ENCODE assay signal across 9 mouse cellular contexts in the genomic region with DNA sequence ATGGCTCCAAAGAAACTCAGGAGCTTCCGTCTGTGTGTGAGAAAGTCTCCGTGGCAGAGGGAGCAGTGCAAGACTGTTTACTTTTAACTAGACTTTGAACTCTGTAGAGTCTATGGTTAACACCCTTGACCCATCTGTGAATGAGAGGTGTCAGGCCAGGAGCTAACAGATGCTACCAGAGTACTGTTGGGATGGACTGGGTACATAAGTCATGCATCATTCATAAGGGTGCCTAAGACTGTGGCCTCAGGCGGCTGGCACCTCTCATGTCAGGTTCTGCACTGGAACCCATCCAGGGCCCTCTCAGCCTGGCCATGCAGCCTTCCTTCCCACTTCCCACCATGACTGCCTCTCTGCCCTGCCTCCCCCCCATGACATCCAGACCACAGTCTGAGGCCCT.
DNase-seq lines count a peak whose midpoint lies in the region; ATAC-seq and TF ChIP-seq lines count a peak whose summit lies in the region.
"Had no signal": no experiment of that assay in that cellular context is flagged by ENCODE, and none has a peak within 500 bp of the region (broad histone marks: within the 10 kb centered on the region; RNA-seq: fewer than 3 reads in every experiment).

No protein-coding gene starts in this region.

- peaks cover 62% of the 10 kb centered on the region for H3K4me1 ChIP-seq in embryonic facial prominence, embryonic 12.5 days
- 0 out of 2 replicates have a peak, but pooled peaks cover 7% of the 10 kb centered on the region for H3K4me1 ChIP-seq in intestine, postnatal 0 days (replicated peaks; ENCODE audit: control insufficient read depth, insufficient read depth, low read length)
- H3K4me1 ChIP-seq in midbrain, embryonic 14.5 days (ENCODE audit: control insufficient read depth, insufficient read depth, low read length): peaks cover 57% of the 10 kb centered on the region

- no peaks in the 10 kb centered on the region for H3K36me3 ChIP-seq in embryonic facial prominence, embryonic 12.5 days
- peaks cover 3% of the 10 kb centered on the region for H3K36me3 ChIP-seq in intestine, postnatal 0 days (ENCODE audit: control insufficient read depth, insufficient read depth)
- peaks cover 39% of the 10 kb centered on the region for H3K36me3 ChIP-seq in midbrain, embryonic 14.5 days (ENCODE audit: control insufficient read depth, insufficient read depth, low read length)

- no peak overlapping the region for H3K4me2 ChIP-seq in embryonic facial prominence, embryonic 12.5 days (replicated peaks)
- H3K4me2 ChIP-seq in intestine, postnatal 0 days (replicated peaks; ENCODE audit: low read depth): no peak overlapping the region
- H3K4me2 ChIP-seq in midbrain, embryonic 14.5 days (ENCODE audit: low read length): no peak overlapping the region

- TF ChIP-seq CTCF in brain, embryonic 14.5 days (IDR thresholded peaks at IDR 0.05; ENCODE audit: borderline replicate concordance, extremely low read depth, insufficient read depth, insufficient read length): no peak
- no peak for TF ChIP-seq CTCF in intestine, postnatal 0 days (IDR thresholded peaks at IDR 0.05; ENCODE audit: low read depth)

- ATAC-seq in embryonic facial prominence, embryonic 12.5 days (ENCODE audit: insufficient number of reproducible peaks, insufficient read depth, low FRiP score, low TSS enrichment): no peak
- ATAC-seq in intestine, postnatal 0 days: peak; percentile 78
- no peak for ATAC-seq in midbrain, embryonic 14.5 days (ENCODE audit: low FRiP score, low TSS enrichment)
- ATAC-seq: Patski had no signal

- no peak overlapping the region for H3K4me3 ChIP-seq in embryonic facial prominence, embryonic 12.5 days
- H3K4me3 ChIP-seq in intestine, postnatal 0 days (ENCODE audit: low read depth, low read length): no peak overlapping the region
- no peak overlapping the region for H3K4me3 ChIP-seq in midbrain, embryonic 14.5 days (replicated peaks; ENCODE audit: low read depth, low read length)

- WGBS in embryonic facial prominence, embryonic 12.5 days: 62% methylated on average over 3 of the region's 3 CpGs
- WGBS in intestine, postnatal 0 days: 47% methylated on average over 3 of the region's 3 CpGs
- 55% methylated on average over 3 of the region's 3 CpGs for WGBS in midbrain, embryonic 14.5 days

- DNase-seq in brain, embryonic 14.5 days (ENCODE audit: low read depth): peak; percentile 68
- DNase-seq in midbrain, embryonic 14.5 days: no peak
- DNase-seq in spleen, adult 12 weeks (ENCODE audit: low spot score): no peak
- DNase-seq in adrenal gland, postnatal 14 days: no peak
- no peak for DNase-seq in adrenal gland, adult (ENCODE audit: inconsistent age in 2 of 2, low spot score in 1 of 2)
- DNase-seq: thymus, postnatal 36 days had no signal

- H3K9ac ChIP-seq in embryonic facial prominence, embryonic 12.5 days: no peak overlapping the region
- no peak overlapping the region for H3K9ac ChIP-seq in intestine, postnatal 0 days (ENCODE audit: low read depth, low read length)
- peak overlapping the region; percentile 9; the same call in 1 of the 2 replicates for H3K9ac ChIP-seq in midbrain, embryonic 14.5 days (replicated peaks; ENCODE audit: low read length)

- H3K27me3 ChIP-seq in embryonic facial prominence, embryonic 12.5 days: no peaks in the 10 kb centered on the region
- H3K27me3 ChIP-seq in intestine, postnatal 0 days (replicated peaks; ENCODE audit: control insufficient read depth, insufficient read depth, low read length): no peaks in the 10 kb centered on the region
- H3K27me3 ChIP-seq in midbrain, embryonic 14.5 days (ENCODE audit: control insufficient read depth, insufficient read depth, low read length): no peaks in the 10 kb centered on the region
- H3K27me3 ChIP-seq: Patski had no signal

- H3K27ac ChIP-seq in embryonic facial prominence, embryonic 12.5 days: peak overlapping the region; percentile 74
- no peak overlapping the region for H3K27ac ChIP-seq in intestine, postnatal 0 days (ENCODE audit: low read depth, low read length)
- peak overlapping the region; percentile 78 for H3K27ac ChIP-seq in midbrain, embryonic 14.5 days (replicated peaks; ENCODE audit: low read depth, low read length)

- no peaks in the 10 kb centered on the region for H3K9me3 ChIP-seq in embryonic facial prominence, embryonic 12.5 days
- H3K9me3 ChIP-seq in intestine, postnatal 0 days (ENCODE audit: control insufficient read depth): no peaks in the 10 kb centered on the region
- no peaks in the 10 kb centered on the region for H3K9me3 ChIP-seq in midbrain, embryonic 14.5 days (ENCODE audit: control insufficient read depth, low read length)

- no peak for TF ChIP-seq POLR2A in brain, embryonic 14.5 days (IDR thresholded peaks at IDR 0.05; ENCODE audit: borderline replicate concordance, extremely low read depth, insufficient read depth, insufficient read length, poor library complexity, severe bottlenecking)
